Mouse (Mus musculus): ENCODE data around the gene Rsph1.

DNA sequence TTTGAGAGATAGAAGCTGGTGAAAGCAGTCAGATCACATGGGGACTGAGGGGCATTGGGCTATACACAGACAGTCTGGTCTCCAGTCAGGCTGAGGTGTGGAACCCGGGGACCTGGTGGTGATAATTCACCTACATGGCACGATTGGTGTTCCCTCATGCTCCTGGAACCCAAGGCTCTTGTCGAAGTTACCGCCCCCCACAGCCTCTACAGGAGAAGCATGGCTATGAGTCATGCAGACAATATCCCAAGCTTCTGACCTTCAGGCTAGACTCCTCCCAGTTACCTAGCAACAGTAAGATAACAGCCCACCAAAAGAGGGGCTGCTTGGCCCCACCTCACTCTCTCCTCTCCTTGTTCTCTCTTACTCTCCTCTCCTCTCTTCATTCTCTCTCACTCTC is 6.9 kb downstream of the Rsph1 start:
- no peak for TF ChIP-seq CTCF (IDR thresholded peaks at IDR 0.05; ENCODE audit: extremely low read depth, insufficient read depth, insufficient read length, insufficient replicate concordance)
- TF ChIP-seq POLR2A (IDR thresholded peaks at IDR 0.05; ENCODE audit: low read depth, low read length), result no peak

All from spleen, adult 2 months (tissue).